Mouse (Mus musculus) heart, postnatal 10 days (tissue): ENCODE data around the gene Ranbp9. TPM values are rescaled to one million over a fixed set of nuclear protein-coding genes. Genes with fewer than 3 reads are reported as not detected.

Experiments used
- DNase-seq, 2 experiments: peaks; one replicate each; pipeline ENCODE4 v3.0.0; 2021
- intact Hi-C: fragments of 180-260 bp; cut with DNase I; formaldehyde crosslinking; loops from one replicate; pipeline ENCODE4 v1.15.1; 2025
- total RNA-seq, 2 experiments: library from RNA; stranded (reverse); gene quantifications; 2 replicates each; pipeline ENCODE4 v1.2.3; 2021

The Ranbp9 gene
- total RNA-seq, 2 experiments from 2014 or later: 48.9 to 49.0 TPM

- intact Hi-C loops: no loop called here
- peak in 1 of 2 experiments; percentile 33 for DNase-seq
Measured at GRCm38 (mm10) chr13:43374918-43375432, 106.1 kb downstream of the Ranbp9 start.

DNA sequence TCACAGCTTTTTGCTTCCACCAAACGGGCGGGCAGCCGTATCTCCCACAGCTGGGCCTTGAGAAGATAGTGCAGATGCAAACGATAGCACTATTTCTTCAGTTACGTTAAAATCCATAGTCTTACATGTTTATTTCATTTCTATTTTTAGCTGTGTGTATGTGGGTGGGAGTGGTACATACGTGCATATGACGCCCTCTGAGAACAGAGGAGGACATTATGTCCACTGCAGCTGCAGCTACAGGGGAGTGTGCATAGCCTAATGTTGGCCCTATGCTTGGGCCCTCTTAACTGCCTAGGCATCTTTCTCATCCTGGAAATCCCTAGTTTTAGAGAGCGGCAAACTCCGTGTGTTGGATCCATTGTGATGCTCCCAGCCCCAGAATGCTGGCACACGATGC, 106.9 kb downstream of the Ranbp9 start:
- no peak for DNase-seq
- intact Hi-C loops: no loop called here

DNA sequence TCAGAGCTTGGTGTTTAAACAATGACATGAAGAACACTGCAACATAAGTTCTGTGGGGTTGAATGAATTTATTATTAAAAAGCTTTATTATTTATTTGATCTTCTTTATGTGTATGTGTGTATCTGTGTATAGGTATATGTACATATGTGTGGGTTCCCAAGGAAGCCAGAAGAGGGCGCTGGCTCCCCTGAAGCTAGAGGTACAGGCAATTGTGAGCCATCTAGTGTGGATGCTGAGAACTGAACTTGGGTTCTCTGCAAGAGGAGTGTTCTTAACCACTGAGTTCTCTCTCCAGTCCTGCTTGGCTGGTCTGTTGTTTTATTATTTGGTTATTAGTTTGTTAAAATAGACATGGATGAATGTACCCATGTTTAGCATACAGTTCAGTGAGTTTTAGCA, 108.2 kb downstream of the Ranbp9 start:
- no peak for DNase-seq
- intact Hi-C loops: no loop called here

- DNase-seq: no peak
- intact Hi-C loops: no loop called here
Measured at GRCm38 (mm10) chr13:43370063-43370462, 111.0 kb downstream of the Ranbp9 start.

DNA sequence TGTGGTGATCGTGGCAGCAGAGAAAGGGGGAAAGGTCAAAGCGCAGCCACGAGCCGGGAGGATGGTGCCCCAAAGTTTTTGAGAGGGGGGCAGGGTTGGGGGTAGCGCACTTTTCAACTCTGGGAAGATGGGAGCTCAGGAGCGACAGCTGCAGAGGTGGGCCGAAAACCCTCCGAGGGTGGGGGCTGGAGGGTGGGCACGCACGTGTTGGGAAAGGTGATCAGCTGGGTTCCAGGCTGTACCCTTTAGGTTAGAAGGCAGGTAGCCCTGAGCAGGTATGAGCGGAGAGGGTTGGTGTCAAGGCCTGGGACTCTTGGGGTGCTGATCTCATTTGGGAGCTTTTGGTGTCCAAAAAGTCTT, 115.3 kb downstream of the Ranbp9 start:
- no peak for DNase-seq
- intact Hi-C loops: loop anchor here (5.0 kb wide), 1 partner anchor 64 kb away; the partner anchor contains the start of gene Gfod1

GRCm38 (mm10) chr13:43364985-43365824, 115.9 kb downstream of the Ranbp9 start, which contains the start of gene Sirt5:
Gene Sirt5, plus strand, starts transcription at chr13:43365496.
- DNase-seq: peak; percentile 95 to 96
- intact Hi-C loops: loop anchor here (5.0 kb wide), 1 partner anchor 63 kb away; the partner anchor contains the start of gene Gfod1

DNA sequence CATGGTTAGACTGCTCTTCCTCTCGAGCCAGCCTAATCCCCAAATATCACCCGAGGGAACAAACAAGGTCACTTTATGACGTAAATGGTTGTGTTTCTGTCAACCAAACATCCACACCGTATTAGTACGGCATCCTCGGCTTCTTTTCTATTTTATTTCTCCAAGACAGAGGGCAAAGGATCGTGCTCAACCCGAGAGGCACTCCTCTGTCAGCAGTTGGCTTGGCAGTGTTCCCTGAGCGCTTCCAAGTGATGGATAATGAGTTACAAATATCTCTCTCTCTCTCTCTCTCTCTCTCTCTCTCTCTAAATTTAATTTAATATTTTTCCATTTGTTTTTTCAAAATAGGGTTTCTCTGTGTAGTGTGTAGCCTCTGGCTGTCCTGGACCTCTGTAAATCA, 118.7 kb downstream of the Ranbp9 start:
- no peak for DNase-seq
- intact Hi-C loops: no loop called here

DNA sequence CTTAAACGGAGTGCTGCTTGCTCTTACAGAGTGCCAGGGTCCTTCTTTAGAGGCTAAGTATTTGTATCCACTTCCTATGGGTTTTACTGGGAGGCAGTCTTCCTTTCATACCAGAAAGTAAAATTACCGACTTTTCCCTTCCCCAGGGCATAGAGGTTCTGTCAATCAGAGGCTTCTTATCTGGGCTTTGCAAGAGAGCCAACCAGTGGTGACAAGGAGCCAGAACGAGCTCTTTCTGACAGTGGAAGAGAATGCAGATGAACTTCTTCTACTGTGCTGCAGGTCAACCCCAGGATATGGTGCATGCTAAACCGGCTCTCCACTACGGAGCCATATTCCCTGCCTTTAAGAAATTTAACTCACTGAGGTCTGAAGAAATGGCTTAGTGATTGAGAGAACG, 120.5 kb downstream of the Ranbp9 start:
- intact Hi-C loops: no loop called here
- DNase-seq: peak in 1 of 2 experiments; percentile 20

DNA sequence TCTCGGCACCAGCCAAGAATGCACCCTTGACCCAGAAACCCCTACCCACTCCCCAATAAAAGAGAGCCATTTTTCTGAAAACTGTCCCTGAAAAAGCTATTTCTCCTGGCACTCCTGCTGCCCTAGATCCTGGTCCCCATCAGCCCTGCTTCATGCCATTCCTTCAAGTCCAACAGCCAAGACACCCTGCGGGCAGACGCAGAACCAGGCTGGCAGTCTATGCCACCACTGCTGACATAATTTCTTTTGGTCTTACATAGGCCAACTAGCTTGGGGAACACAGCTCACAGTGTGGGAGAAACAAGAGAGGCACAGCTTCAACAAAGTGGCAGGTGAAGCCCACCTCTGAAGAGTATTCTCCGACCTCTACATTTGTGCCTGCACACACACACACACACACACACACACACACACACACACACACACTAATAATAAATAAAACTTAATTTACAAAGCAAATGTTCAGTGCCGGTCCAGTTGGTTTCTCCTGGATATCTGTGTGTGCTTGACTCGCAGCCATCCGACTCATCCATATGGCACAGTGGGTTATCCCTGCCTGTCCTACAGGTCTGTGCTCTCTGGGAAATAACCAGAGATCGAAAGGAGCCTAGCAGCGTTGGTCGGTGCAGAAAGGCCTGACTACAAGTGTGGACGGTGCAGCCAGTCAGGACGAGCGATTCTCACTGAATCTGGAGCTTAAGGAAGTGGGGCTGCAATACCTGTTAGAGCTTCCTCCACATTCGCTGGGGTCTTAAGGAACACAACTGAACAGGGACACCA, 124.5 kb downstream of the Ranbp9 start:
- intact Hi-C loops: no loop called here
- no peak for DNase-seq

GRCm38 (mm10) chr13:43354362-43354761, 126.7 kb downstream of the Ranbp9 start:
- DNase-seq: peak; percentile 28 to 39
- intact Hi-C loops: loop anchor here (5.0 kb wide), 1 partner anchor 42 kb away; no protein-coding TSS in a partner anchor

DNA sequence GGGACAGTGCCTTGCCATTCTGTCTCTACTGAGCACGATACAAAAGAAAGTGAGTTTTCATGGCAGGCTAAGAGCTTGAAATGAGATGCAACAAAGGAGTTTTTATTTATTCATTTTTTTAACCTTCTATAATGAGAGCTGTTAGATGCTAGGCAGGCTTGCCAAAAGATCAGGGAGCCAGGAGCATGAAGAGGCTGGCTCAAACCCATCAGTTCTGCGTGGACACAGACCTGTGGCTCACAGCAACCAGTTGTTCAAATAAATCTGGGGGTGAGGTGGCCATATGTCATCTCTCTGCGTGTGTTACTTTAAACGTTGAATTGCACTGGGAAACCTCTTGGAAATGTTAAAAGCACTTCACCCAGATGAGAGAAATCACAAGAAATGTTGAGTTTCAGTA, 127.7 kb downstream of the Ranbp9 start:
- intact Hi-C loops: loop anchor here (5.0 kb wide), 1 partner anchor 41 kb away; no protein-coding TSS in a partner anchor
- DNase-seq: no peak

Other genes starting within 250 kb of the Ranbp9 start
- gene Gfod1, start 177.1 kb downstream of the Ranbp9 start, total RNA-seq: 10 to 100 TPM; 28.8 to 34.0 TPM
- gene Sirt5, start 115.8 kb downstream of the Ranbp9 start, total RNA-seq: 10 to 100 TPM; 42.9 to 46.9 TPM
- 100 to 1,000 TPM; 112 to 117 TPM for gene Nol7, start 82.9 kb downstream of the Ranbp9 start, total RNA-seq
- 10 to 100 TPM; 43.3 to 47.3 TPM for gene Mcur1, start 78.9 kb upstream of the Ranbp9 start, total RNA-seq
- gene Rnf182, start 134.4 kb upstream of the Ranbp9 start, total RNA-seq: under 1 TPM; 0.17 to 0.22 TPM